Comparison of ENCODE assay signal across 8 mouse cellular contexts in the genomic region with DNA sequence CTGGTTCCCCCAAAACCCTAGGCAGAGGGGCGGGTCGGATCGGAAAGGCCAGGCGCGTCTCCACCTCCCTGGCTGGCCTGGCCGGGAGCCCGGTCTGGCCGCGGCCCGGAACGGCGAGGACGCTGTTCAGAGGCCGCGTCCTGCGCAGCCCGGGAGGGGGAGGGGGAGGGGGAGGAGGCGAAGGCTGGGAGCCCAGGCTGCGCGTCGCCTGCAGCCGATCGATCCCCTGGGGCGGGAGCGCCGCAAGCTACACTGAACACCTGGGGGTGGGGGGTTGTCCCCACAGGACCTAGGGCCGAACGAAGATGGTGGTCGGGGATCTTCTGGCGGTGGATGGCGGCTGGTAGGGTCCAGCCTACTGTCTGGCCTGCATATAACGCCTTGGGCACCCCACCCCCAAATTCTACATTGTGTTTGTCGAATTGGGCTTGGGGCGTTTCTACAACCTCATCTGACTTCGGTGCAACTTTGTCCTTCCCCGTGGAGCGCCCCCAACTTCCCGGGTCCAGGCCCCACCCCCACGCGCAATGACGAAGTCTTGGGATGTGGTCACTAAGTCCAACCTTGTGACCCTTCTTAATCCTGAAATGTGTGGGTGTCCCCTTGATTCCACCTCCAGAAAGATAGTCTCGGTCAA. TPM values are rescaled to one million over a fixed set of nuclear protein-coding genes. Genes with fewer than 3 reads are reported as not detected.
DNase-seq lines count a peak whose midpoint lies in the region; ATAC-seq and TF ChIP-seq lines count a peak whose summit lies in the region.

No protein-coding gene starts in this region.

- H3K9ac ChIP-seq in forebrain, embryonic 15.5 days (replicated peaks): peak overlapping the region; percentile 60
- peak overlapping the region; percentile 21 for H3K9ac ChIP-seq in hindbrain, embryonic 11.5 days (ENCODE audit: low read depth, low read length)
- H3K9ac ChIP-seq in limb, embryonic 14.5 days (ENCODE audit: low read depth, low read length, severe bottlenecking): peak overlapping the region; percentile 42
- peak overlapping the region; percentile 60 for H3K9ac ChIP-seq in midbrain, embryonic 15.5 days

- 1% methylated on average over 39 of the region's 42 CpGs for WGBS in forebrain, embryonic 15.5 days
- WGBS in hindbrain, embryonic 11.5 days: 0% methylated on average over 38 of the region's 42 CpGs
- WGBS in limb, embryonic 14.5 days: 1% methylated on average over 31 of the region's 42 CpGs
- under 1% methylated on average over 39 of the region's 42 CpGs for WGBS in midbrain, embryonic 15.5 days

- H3K4me3 ChIP-seq in brown adipose tissue, adult 24 weeks (ENCODE audit: insufficient read depth, low read depth, low read length): peak overlapping the region; percentile 60
- H3K4me3 ChIP-seq in forebrain, embryonic 15.5 days: peak overlapping the region; percentile 52
- peak overlapping the region; percentile 37 for H3K4me3 ChIP-seq in hindbrain, embryonic 11.5 days (ENCODE audit: low read depth, low read length)
- H3K4me3 ChIP-seq in limb, embryonic 14.5 days (replicated peaks; ENCODE audit: low read length): peak overlapping the region; percentile 41
- peak overlapping the region; percentile 47 for H3K4me3 ChIP-seq in midbrain, embryonic 15.5 days

- TF ChIP-seq POLR2A in limb, embryonic 14.5 days (IDR thresholded peaks at IDR 0.05; ENCODE audit: borderline replicate concordance, extremely low read depth, insufficient read depth, insufficient read length): 0 out of 2 replicates have a peak, but pooled peaks have one; percentile 23

- H3K4me1 ChIP-seq in brown adipose tissue, adult 24 weeks (ENCODE audit: control insufficient read depth, insufficient read depth, insufficient read length, low read length): peaks cover 13% of the 10 kb centered on the region
- peaks cover 39% of the 10 kb centered on the region for H3K4me1 ChIP-seq in forebrain, embryonic 15.5 days
- H3K4me1 ChIP-seq in hindbrain, embryonic 11.5 days (replicated peaks; ENCODE audit: control insufficient read depth, insufficient read depth, low read length): peaks cover 11% of the 10 kb centered on the region
- H3K4me1 ChIP-seq in limb, embryonic 14.5 days (ENCODE audit: control insufficient read depth, insufficient read depth, low read length): peaks cover 34% of the 10 kb centered on the region
- H3K4me1 ChIP-seq in midbrain, embryonic 15.5 days: peaks cover 48% of the 10 kb centered on the region

- peak overlapping the region; percentile 94 for H3K4me2 ChIP-seq in forebrain, embryonic 15.5 days (replicated peaks)
- peak overlapping the region; percentile 79 for H3K4me2 ChIP-seq in hindbrain, embryonic 11.5 days (replicated peaks; ENCODE audit: low read depth, low read length)
- peak overlapping the region; percentile 98 for H3K4me2 ChIP-seq in limb, embryonic 14.5 days (replicated peaks; ENCODE audit: low read depth, low read length, severe bottlenecking)
- H3K4me2 ChIP-seq in midbrain, embryonic 15.5 days: peak overlapping the region; percentile 95

- no peak overlapping the region; the same call in 1 of the 2 replicates for H3K27ac ChIP-seq in brown adipose tissue, adult 24 weeks (replicated peaks; ENCODE audit: low read depth, low read length)
- no peak overlapping the region for H3K27ac ChIP-seq in forebrain, embryonic 15.5 days (replicated peaks)
- H3K27ac ChIP-seq in hindbrain, embryonic 11.5 days (ENCODE audit: low read depth, low read length): no peak overlapping the region
- H3K27ac ChIP-seq in limb, embryonic 14.5 days (replicated peaks; ENCODE audit: low read depth, low read length): 0 out of 2 replicates have a peak overlapping the region, but pooled peaks have one; percentile 13
- H3K27ac ChIP-seq in midbrain, embryonic 15.5 days: 0 out of 2 replicates have a peak overlapping the region, but pooled peaks have one; percentile 46

- peak; percentile 61 for DNase-seq in ovary, adult 18-20 months (ENCODE audit: low spot score)
- DNase-seq in ovary, postnatal 10 days (ENCODE audit: low spot score): no peak
- peak; percentile 80 for DNase-seq in hindbrain, embryonic 11.5 days (ENCODE audit: low spot score)
- peak; percentile 64 for DNase-seq in limb, embryonic 14.5 days (ENCODE audit: low spot score)
- DNase-seq in urinary bladder, postnatal 36 days (ENCODE audit: low spot score in 2 of 2): peak; percentile 53 to 72

- H3K9me3 ChIP-seq in forebrain, embryonic 15.5 days: no peaks in the 10 kb centered on the region
- no peaks in the 10 kb centered on the region for H3K9me3 ChIP-seq in hindbrain, embryonic 11.5 days (ENCODE audit: control insufficient read depth, low read length)
- no peaks in the 10 kb centered on the region for H3K9me3 ChIP-seq in limb, embryonic 14.5 days (ENCODE audit: control insufficient read depth, low read length)
- no peaks in the 10 kb centered on the region for H3K9me3 ChIP-seq in midbrain, embryonic 15.5 days

- peak; percentile 12; the same call in 1 of the 2 replicates for ATAC-seq in forebrain, embryonic 15.5 days (replicated peaks)
- peak; percentile 56 for ATAC-seq in hindbrain, embryonic 11.5 days (ENCODE audit: low FRiP score)
- ATAC-seq in limb, embryonic 14.5 days (ENCODE audit: low FRiP score, low read depth): peak; percentile 35
- ATAC-seq in midbrain, embryonic 15.5 days (replicated peaks): peak; percentile 32

- H3K36me3 ChIP-seq in forebrain, embryonic 15.5 days: no peaks in the 10 kb centered on the region
- no peaks in the 10 kb centered on the region for H3K36me3 ChIP-seq in hindbrain, embryonic 11.5 days (ENCODE audit: control insufficient read depth, insufficient read depth, low read length)
- no peaks in the 10 kb centered on the region for H3K36me3 ChIP-seq in limb, embryonic 14.5 days (ENCODE audit: control insufficient read depth, insufficient read depth, low read length)
- H3K36me3 ChIP-seq in midbrain, embryonic 15.5 days (replicated peaks): no peaks in the 10 kb centered on the region

- peaks cover 31% of the 10 kb centered on the region for H3K27me3 ChIP-seq in forebrain, embryonic 15.5 days
- peaks cover 50% of the 10 kb centered on the region for H3K27me3 ChIP-seq in hindbrain, embryonic 11.5 days (ENCODE audit: control insufficient read depth, insufficient read depth, low read length)
- peaks cover 39% of the 10 kb centered on the region for H3K27me3 ChIP-seq in limb, embryonic 14.5 days (ENCODE audit: control insufficient read depth, insufficient read depth, low read length)
- H3K27me3 ChIP-seq in midbrain, embryonic 15.5 days (replicated peaks): peaks cover 28% of the 10 kb centered on the region

RNA-seq across cellular contexts. Expression of gene Cbx4, which starts 5.1 kb away (rescaled TPM):
- polyA plus RNA-seq in brown adipose tissue, adult 24 weeks (2012; ENCODE audit: insufficient read depth, insufficient read length, missing spikeins): 37.3 and 37.4 TPM in 2 replicates
- polyA plus RNA-seq in forebrain, embryonic 15.5 days (2015; fragmentation: Nextera tagmentation; extraction: Ambion mirVana): 15.5 and 16.5 TPM in 2 replicates
- 5.4 and 7.1 TPM in 2 replicates for polyA plus RNA-seq in hindbrain, embryonic 11.5 days (2014; fragmentation: Nextera tagmentation; extraction: Ambion mirVana)
- polyA plus RNA-seq in limb, embryonic 14.5 days (2012; rRNA removed): 23.1 and 24.3 TPM in 2 replicates
- 10.9 and 11.4 TPM in 2 replicates for polyA plus RNA-seq in limb, embryonic 14.5 days (2014; fragmentation: Nextera tagmentation; extraction: Ambion mirVana)
- 23.7 and 24.7 TPM in 2 replicates for polyA plus RNA-seq in midbrain, embryonic 15.5 days (2015; fragmentation: Nextera tagmentation; extraction: Ambion mirVana)

RNA-seq across cellular contexts. Expression of gene Cbx8, which starts 50.3 kb away (rescaled TPM):
- polyA plus RNA-seq in brown adipose tissue, adult 24 weeks (2012; ENCODE audit: insufficient read depth, insufficient read length, missing spikeins): 4.7 and 9.1 TPM in 2 replicates
- 13.8 and 14.1 TPM in 2 replicates for polyA plus RNA-seq in forebrain, embryonic 15.5 days (2015; fragmentation: Nextera tagmentation; extraction: Ambion mirVana)
- polyA plus RNA-seq in hindbrain, embryonic 11.5 days (2014; fragmentation: Nextera tagmentation; extraction: Ambion mirVana): 9.1 and 9.3 TPM in 2 replicates
- polyA plus RNA-seq in limb, embryonic 14.5 days (2012; rRNA removed): 6.9 and 7.2 TPM in 2 replicates
- polyA plus RNA-seq in limb, embryonic 14.5 days (2014; fragmentation: Nextera tagmentation; extraction: Ambion mirVana): 10.1 and 12.6 TPM in 2 replicates
- 9.6 and 9.7 TPM in 2 replicates for polyA plus RNA-seq in midbrain, embryonic 15.5 days (2015; fragmentation: Nextera tagmentation; extraction: Ambion mirVana)

Comparison
In these comparisons a context has a peak if more than half of its experiments do, and no peak if none do; other contexts are left out.
1. H3K27ac ChIP-seq: peak in limb, embryonic 14.5 days (single experiment) and midbrain, embryonic 15.5 days (single experiment); none in brown adipose tissue, adult 24 weeks (single experiment), forebrain, embryonic 15.5 days (single experiment) and hindbrain, embryonic 11.5 days (single experiment).
2. Peak in every context shown above with its lines, with median percentiles within 50 percentile points of each other: H3K4me3 ChIP-seq, ATAC-seq, H3K4me2 ChIP-seq and H3K9ac ChIP-seq.